Mouse (Mus musculus): ENCODE results near the gene Mmp15. TPM values are rescaled to one million over a fixed set of nuclear protein-coding genes. Genes with fewer than 3 reads are reported as not detected.

The Mmp15 gene
- polyA plus RNA-seq, 1 experiment = 12.2 TPM

Other genes with a start within 250 kb of the Mmp15 start
- gene Kifc3, start 149.5 kb upstream of the Mmp15 start, polyA plus RNA-seq (2012; rRNA removed) = 34.9 and 39.4 TPM in 2 replicates
- gene Cngb1, start 45.7 kb upstream of the Mmp15 start, polyA plus RNA-seq (2012; rRNA removed) = 0.99 and 1.3 TPM in 2 replicates
- 0.90 and 2.1 TPM in 2 replicates for gene Tepp, start 41.7 kb upstream of the Mmp15 start, polyA plus RNA-seq (2012; rRNA removed)
- gene Zfp319, start 20.3 kb upstream of the Mmp15 start, polyA plus RNA-seq (2012; rRNA removed) = 6.7 and 7.1 TPM in 2 replicates
- gene Usb1, start 20.0 kb upstream of the Mmp15 start, polyA plus RNA-seq (2012; rRNA removed) = 26.5 and 30.5 TPM in 2 replicates
- gene Cfap20, start 82.6 kb downstream of the Mmp15 start, polyA plus RNA-seq (2012; rRNA removed) = 51.7 and 52.4 TPM in 2 replicates
- gene Csnk2a2, start 137.8 kb downstream of the Mmp15 start, polyA plus RNA-seq (2012; rRNA removed) = 18.2 and 22.7 TPM in 2 replicates
- 0.36 and 1.4 TPM in 2 replicates for gene Ccdc113, start 181.8 kb downstream of the Mmp15 start, polyA plus RNA-seq (2012; rRNA removed)
- gene Prss54, start 224.1 kb downstream of the Mmp15 start, polyA plus RNA-seq (2012; rRNA removed) = 0.49 and 0.55 TPM in 2 replicates

All from gonadal fat pad, adult 2 months (tissue).